Comparison of ENCODE assay signal across 18 mouse cellular contexts in genomic region chr13:54892572-54892971, GRCm38 (mm10).
"Had no signal": no experiment of that assay in that cellular context is flagged by ENCODE, and none has a peak within 500 bp of the region (broad histone marks: within the 10 kb centered on the region; RNA-seq: fewer than 3 reads in every experiment).

No protein-coding gene starts in this region.

- H3K27me3 ChIP-seq: neural tube, embryonic 15.5 days had no signal

- DNase-seq: lung, adult 18-20 months; lung, embryonic 14.5 days; lung, postnatal 10 days; lung, postnatal 4 days; right cerebral cortex, adult 18-20 months; right cerebral cortex, postnatal 25 days; right cerebral cortex, postnatal 4 days; spleen, adult 18-20 months; thymus, adult 18-20 months; thymus, postnatal 14 days; thymus, postnatal 36 days had no signal

- H3K9ac ChIP-seq: liver, embryonic 12.5 days; liver, embryonic 14.5 days; lung, embryonic 14.5 days; midbrain, embryonic 13.5 days; neural tube, embryonic 13.5 days; neural tube, embryonic 15.5 days had no signal

- H3K4me2 ChIP-seq: liver, embryonic 12.5 days; lung, embryonic 14.5 days; midbrain, embryonic 11.5 days; midbrain, embryonic 13.5 days; neural tube, embryonic 13.5 days; neural tube, embryonic 15.5 days had no signal

- ATAC-seq: liver, embryonic 12.5 days had no signal

- H3K27ac ChIP-seq: liver, embryonic 12.5 days; liver, embryonic 14.5 days; midbrain, embryonic 13.5 days; neural tube, embryonic 13.5 days; neural tube, embryonic 15.5 days had no signal

- H3K4me3 ChIP-seq: liver, embryonic 12.5 days; midbrain, embryonic 13.5 days; myocyte; neural tube, embryonic 13.5 days; neural tube, embryonic 15.5 days had no signal

- H3K9me3 ChIP-seq: liver, embryonic 12.5 days; midbrain, embryonic 13.5 days; neural tube, embryonic 13.5 days; neural tube, embryonic 15.5 days had no signal

- H3K4me1 ChIP-seq: liver, embryonic 12.5 days had no signal

- H3K36me3 ChIP-seq: liver, embryonic 12.5 days; midbrain, embryonic 13.5 days; neural tube, embryonic 13.5 days; neural tube, embryonic 15.5 days had no signal
